ENCODE assay signal across 17 mouse cellular contexts in genomic region chr11:68050725-68051124, GRCm38 (mm10).
DNase-seq lines count a peak whose midpoint lies in the region; ATAC-seq lines count a peak whose summit lies in the region.
"Had no signal": no experiment of that assay in that cellular context is flagged by ENCODE, and none has a peak within 500 bp of the region (broad histone marks: within the 10 kb centered on the region; RNA-seq: fewer than 3 reads in every experiment).

No protein-coding gene starts in this region.

- H3K27ac ChIP-seq in kidney, embryonic 15.5 days: peak overlapping the region; percentile 64; the same call in 1 of the 2 replicates
- no peak overlapping the region for H3K27ac ChIP-seq in midbrain, embryonic 14.5 days (replicated peaks; ENCODE audit: low read depth, low read length)
- no peak overlapping the region for H3K27ac ChIP-seq in midbrain, embryonic 16.5 days (ENCODE audit: low read length)
- H3K27ac ChIP-seq in hindbrain, embryonic 16.5 days (ENCODE audit: low read depth, low read length): no peak overlapping the region
- H3K27ac ChIP-seq in neural tube, embryonic 15.5 days (replicated peaks): peak overlapping the region; percentile 46; the same call in 1 of the 2 replicates
- H3K27ac ChIP-seq: limb, embryonic 10.5 days; liver, embryonic 14.5 days; midbrain, embryonic 12.5 days had no signal

- H3K27me3 ChIP-seq in kidney, embryonic 15.5 days: no peaks in the 10 kb centered on the region
- H3K27me3 ChIP-seq in midbrain, embryonic 14.5 days (ENCODE audit: control insufficient read depth, insufficient read depth, low read length): no peaks in the 10 kb centered on the region
- H3K27me3 ChIP-seq in midbrain, embryonic 16.5 days (ENCODE audit: control insufficient read depth, insufficient read depth, low read depth, low read length): no peaks in the 10 kb centered on the region
- H3K27me3 ChIP-seq in hindbrain, embryonic 16.5 days (replicated peaks; ENCODE audit: control insufficient read depth, insufficient read depth, low read length): no peaks in the 10 kb centered on the region
- no peaks in the 10 kb centered on the region for H3K27me3 ChIP-seq in neural tube, embryonic 15.5 days (replicated peaks)
- H3K27me3 ChIP-seq: midbrain, embryonic 12.5 days had no signal

- no peak overlapping the region for H3K4me3 ChIP-seq in kidney, embryonic 15.5 days (replicated peaks)
- H3K4me3 ChIP-seq in midbrain, embryonic 14.5 days (replicated peaks; ENCODE audit: low read depth, low read length): no peak overlapping the region
- H3K4me3 ChIP-seq in midbrain, embryonic 16.5 days (ENCODE audit: low read depth, low read length): no peak overlapping the region
- no peak overlapping the region for H3K4me3 ChIP-seq in hindbrain, embryonic 16.5 days (ENCODE audit: low read length)
- H3K4me3 ChIP-seq in neural tube, embryonic 15.5 days (replicated peaks): no peak overlapping the region
- H3K4me3 ChIP-seq: limb, embryonic 10.5 days; midbrain, embryonic 12.5 days had no signal

- 12% methylated on average over 12 of the region's 12 CpGs for WGBS in kidney, embryonic 15.5 days
- WGBS in midbrain, embryonic 14.5 days: 54% methylated on average over 12 of the region's 12 CpGs
- WGBS in midbrain, embryonic 16.5 days: 50% methylated on average over 12 of the region's 12 CpGs
- 21% methylated on average over 12 of the region's 12 CpGs for WGBS in hindbrain, embryonic 16.5 days
- 15% methylated on average over 12 of the region's 12 CpGs for WGBS in neural tube, embryonic 15.5 days

- no peaks in the 10 kb centered on the region for H3K9me3 ChIP-seq in kidney, embryonic 15.5 days (replicated peaks)
- no peaks in the 10 kb centered on the region for H3K9me3 ChIP-seq in midbrain, embryonic 14.5 days (ENCODE audit: control insufficient read depth, low read length)
- no peaks in the 10 kb centered on the region for H3K9me3 ChIP-seq in midbrain, embryonic 16.5 days (replicated peaks; ENCODE audit: control insufficient read depth, low read length, poor library complexity, severe bottlenecking)
- no peaks in the 10 kb centered on the region for H3K9me3 ChIP-seq in hindbrain, embryonic 16.5 days (ENCODE audit: control insufficient read depth, low read length)
- H3K9me3 ChIP-seq in neural tube, embryonic 15.5 days (replicated peaks): no peaks in the 10 kb centered on the region
- H3K9me3 ChIP-seq: limb, embryonic 10.5 days; midbrain, embryonic 12.5 days had no signal

- peaks cover 26% of the 10 kb centered on the region for H3K4me1 ChIP-seq in kidney, embryonic 15.5 days
- no peaks in the 10 kb centered on the region for H3K4me1 ChIP-seq in midbrain, embryonic 14.5 days (ENCODE audit: control insufficient read depth, insufficient read depth, low read length)
- H3K4me1 ChIP-seq in midbrain, embryonic 16.5 days (ENCODE audit: control insufficient read depth, insufficient read depth, low read length): no peaks in the 10 kb centered on the region
- peaks cover 7% of the 10 kb centered on the region; the same call in 1 of the 2 replicates for H3K4me1 ChIP-seq in hindbrain, embryonic 16.5 days (ENCODE audit: control insufficient read depth, insufficient read depth, low read depth, low read length)
- peaks cover 7% of the 10 kb centered on the region for H3K4me1 ChIP-seq in neural tube, embryonic 15.5 days

- peak; percentile 75 for ATAC-seq in kidney, embryonic 15.5 days (replicated peaks; ENCODE audit: low FRiP score)
- ATAC-seq in midbrain, embryonic 14.5 days (ENCODE audit: low FRiP score, low TSS enrichment): no peak
- no peak for ATAC-seq in midbrain, embryonic 16.5 days
- ATAC-seq in hindbrain, embryonic 16.5 days: peak; percentile 83
- ATAC-seq in neural tube, embryonic 15.5 days (ENCODE audit: low FRiP score): peak; percentile 53; the same call in 1 of the 2 replicates

- no peak overlapping the region for H3K9ac ChIP-seq in kidney, embryonic 15.5 days
- H3K9ac ChIP-seq in midbrain, embryonic 14.5 days (replicated peaks; ENCODE audit: low read length): no peak overlapping the region
- no peak overlapping the region for H3K9ac ChIP-seq in midbrain, embryonic 16.5 days (ENCODE audit: low read depth, low read length)
- no peak overlapping the region for H3K9ac ChIP-seq in hindbrain, embryonic 16.5 days (ENCODE audit: low read depth, low read length)
- no peak overlapping the region for H3K9ac ChIP-seq in neural tube, embryonic 15.5 days (replicated peaks)
- H3K9ac ChIP-seq: liver, embryonic 14.5 days; midbrain, embryonic 12.5 days had no signal

- H3K36me3 ChIP-seq in kidney, embryonic 15.5 days: no peaks in the 10 kb centered on the region
- H3K36me3 ChIP-seq in midbrain, embryonic 14.5 days (ENCODE audit: control insufficient read depth, insufficient read depth, low read length): no peaks in the 10 kb centered on the region
- no peaks in the 10 kb centered on the region for H3K36me3 ChIP-seq in midbrain, embryonic 16.5 days (ENCODE audit: control insufficient read depth, insufficient read depth, low read length)
- H3K36me3 ChIP-seq in hindbrain, embryonic 16.5 days (ENCODE audit: control insufficient read depth, insufficient read depth, low read length): 0 out of 2 replicates have a peak, but pooled peaks cover 2% of the 10 kb centered on the region
- H3K36me3 ChIP-seq in neural tube, embryonic 15.5 days: no peaks in the 10 kb centered on the region
- H3K36me3 ChIP-seq: limb, embryonic 10.5 days; midbrain, embryonic 12.5 days had no signal

- H3K4me2 ChIP-seq in kidney, embryonic 15.5 days: no peak overlapping the region
- H3K4me2 ChIP-seq in midbrain, embryonic 14.5 days (ENCODE audit: low read length): no peak overlapping the region
- H3K4me2 ChIP-seq in midbrain, embryonic 16.5 days (ENCODE audit: low read length): no peak overlapping the region
- H3K4me2 ChIP-seq in hindbrain, embryonic 16.5 days (ENCODE audit: low read length): no peak overlapping the region
- H3K4me2 ChIP-seq in neural tube, embryonic 15.5 days: no peak overlapping the region
- H3K4me2 ChIP-seq: midbrain, embryonic 12.5 days had no signal

- no peak for DNase-seq in kidney, postnatal 36 days
- peak; percentile 31 for DNase-seq in midbrain, embryonic 14.5 days
- no peak for DNase-seq in layer of hippocampus, adult 11-12 months (ENCODE audit: low spot score)
- no peak for DNase-seq in frontal cortex, postnatal 25 days (ENCODE audit: low spot score in 2 of 2)
- DNase-seq: cerebellum, adult 18-20 months; heart, adult 11 months; kidney, postnatal 14 days; layer of hippocampus, postnatal 36 days; lung, postnatal 14 days; thymus, postnatal 14 days had no signal

Comparison
In these comparisons a context has a peak if more than half of its experiments do, and no peak if none do; other contexts are left out.
1. ATAC-seq: peak in kidney, embryonic 15.5 days (single experiment), hindbrain, embryonic 16.5 days (single experiment) and neural tube, embryonic 15.5 days (single experiment); none in midbrain, embryonic 14.5 days (single experiment) and midbrain, embryonic 16.5 days (single experiment).
2. H3K27ac ChIP-seq: peak in kidney, embryonic 15.5 days (single experiment) and neural tube, embryonic 15.5 days (single experiment); none in midbrain, embryonic 14.5 days (single experiment), midbrain, embryonic 16.5 days (single experiment) and hindbrain, embryonic 16.5 days (single experiment).